Mouse (Mus musculus): ENCODE measurements at regions not wholly inside any gene's neighbourhood (a gene's known extent, or its start where the extent isn't known, plus 50 kb on each side); places are given as distances from the start of the nearest gene placed in this dataset.

DNA sequence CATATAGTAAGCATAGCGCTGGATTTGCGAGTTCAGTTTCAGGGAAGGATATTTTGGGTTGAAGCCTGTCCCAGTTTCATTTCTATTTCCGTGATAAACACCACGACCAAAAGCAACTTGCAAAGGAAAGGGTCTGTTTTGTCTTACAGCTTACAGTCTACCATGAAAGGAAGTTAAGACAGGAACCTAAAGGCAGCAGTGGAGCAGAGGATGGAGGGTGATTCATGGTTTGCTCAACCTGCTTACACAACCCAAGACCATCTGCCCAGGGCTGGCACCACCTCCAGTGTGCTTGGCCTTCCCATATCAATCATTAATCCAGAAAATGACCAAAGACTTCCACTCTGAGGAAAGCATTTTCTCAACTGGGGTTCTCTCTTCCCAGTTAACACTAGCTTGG lies 72.2 kb upstream of the Ccdc71l start:
- no peaks in the 10 kb centered on the region for H3K4me1 ChIP-seq (replicated peaks; ENCODE audit: control insufficient read depth, insufficient read depth)
- H3K4me2 ChIP-seq (replicated peaks; ENCODE audit: low read depth) = no peak overlapping the region
- no peak overlapping the region for H3K9ac ChIP-seq (ENCODE audit: low read length)
- no peaks in the 10 kb centered on the region for H3K36me3 ChIP-seq (ENCODE audit: control insufficient read depth, insufficient read depth, low read length)
- ATAC-seq (ENCODE audit: low FRiP score, low TSS enrichment) (peak; percentile 74), DNase-seq (ENCODE audit: low spot score) (no peak)
- WGBS = 79% methylated on average over 4 of the region's 4 CpGs
- no peaks in the 10 kb centered on the region for H3K27me3 ChIP-seq (ENCODE audit: control insufficient read depth, insufficient read depth, low read length)
- H3K27ac ChIP-seq (replicated peaks) = no peak overlapping the region
- TF ChIP-seq EP300 (optimal IDR thresholded peaks at IDR 0.05) = no peak
- TF ChIP-seq CTCF (IDR thresholded peaks at IDR 0.05; ENCODE audit: low read depth) = no peak
- H3K9me3 ChIP-seq (ENCODE audit: control insufficient read depth, low read length) = no peaks in the 10 kb centered on the region
- H3K4me3 ChIP-seq (ENCODE audit: low read depth, low read length) = no peak overlapping the region

DNA sequence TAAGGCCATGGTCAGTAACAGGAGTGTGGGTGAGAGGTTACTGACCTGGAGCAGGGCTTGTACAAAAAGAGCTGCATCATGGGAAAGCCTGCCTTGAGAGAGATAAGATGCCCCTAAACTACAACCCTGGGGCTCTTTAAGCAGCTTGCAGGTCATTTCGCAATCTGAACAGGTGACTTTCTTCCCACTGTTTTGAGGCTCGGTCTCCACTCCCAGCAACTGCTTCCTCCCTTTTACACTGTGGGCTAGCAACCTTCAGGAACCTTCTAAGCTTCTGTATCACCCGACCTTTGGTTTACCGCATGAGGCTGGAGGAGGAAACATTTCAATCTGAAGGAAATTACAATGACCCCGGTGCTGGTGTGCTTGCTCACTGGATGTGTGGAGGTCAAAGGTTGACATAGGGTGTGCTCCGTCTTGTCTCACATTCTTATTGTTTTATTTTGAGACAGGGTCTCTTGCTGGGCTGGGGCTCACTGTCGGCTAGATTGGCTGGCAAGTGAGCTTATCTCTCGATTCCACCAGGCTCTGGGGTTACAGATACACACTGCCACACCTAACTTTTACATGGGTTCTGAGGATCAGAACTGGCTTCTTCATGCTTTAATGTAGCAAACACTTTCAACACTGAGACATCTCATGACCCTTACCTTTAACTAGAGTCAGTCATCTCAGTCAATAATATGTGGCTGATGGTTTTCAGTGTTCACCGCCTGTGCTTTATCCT lies 71.1 kb upstream of the Ccdc71l start:
- Histone ChIP-seq H3K27me3 (ENCODE audit: control insufficient read depth, insufficient read depth, low read length) (no peaks in the 10 kb centered on the region), H3K4me3 (ENCODE audit: low read depth, low read length) (no peak overlapping the region), H3K4me2 (replicated peaks; ENCODE audit: low read depth) (no peak overlapping the region), H3K36me3 (ENCODE audit: control insufficient read depth, insufficient read depth, low read length) (no peaks in the 10 kb centered on the region), H3K9ac (ENCODE audit: low read length) (no peak overlapping the region), H3K27ac (replicated peaks) (no peak overlapping the region), H3K9me3 (ENCODE audit: control insufficient read depth, low read length) (no peaks in the 10 kb centered on the region), H3K4me1 (replicated peaks; ENCODE audit: control insufficient read depth, insufficient read depth) (no peaks in the 10 kb centered on the region)
- ATAC-seq (ENCODE audit: low FRiP score, low TSS enrichment) (peak; percentile 89), DNase-seq (ENCODE audit: low spot score) (no peak)
- no peak for TF ChIP-seq CTCF (IDR thresholded peaks at IDR 0.05; ENCODE audit: low read depth)
- no peak for TF ChIP-seq EP300 (optimal IDR thresholded peaks at IDR 0.05)
- WGBS = 52% methylated on average over 9 of the region's 9 CpGs

DNA sequence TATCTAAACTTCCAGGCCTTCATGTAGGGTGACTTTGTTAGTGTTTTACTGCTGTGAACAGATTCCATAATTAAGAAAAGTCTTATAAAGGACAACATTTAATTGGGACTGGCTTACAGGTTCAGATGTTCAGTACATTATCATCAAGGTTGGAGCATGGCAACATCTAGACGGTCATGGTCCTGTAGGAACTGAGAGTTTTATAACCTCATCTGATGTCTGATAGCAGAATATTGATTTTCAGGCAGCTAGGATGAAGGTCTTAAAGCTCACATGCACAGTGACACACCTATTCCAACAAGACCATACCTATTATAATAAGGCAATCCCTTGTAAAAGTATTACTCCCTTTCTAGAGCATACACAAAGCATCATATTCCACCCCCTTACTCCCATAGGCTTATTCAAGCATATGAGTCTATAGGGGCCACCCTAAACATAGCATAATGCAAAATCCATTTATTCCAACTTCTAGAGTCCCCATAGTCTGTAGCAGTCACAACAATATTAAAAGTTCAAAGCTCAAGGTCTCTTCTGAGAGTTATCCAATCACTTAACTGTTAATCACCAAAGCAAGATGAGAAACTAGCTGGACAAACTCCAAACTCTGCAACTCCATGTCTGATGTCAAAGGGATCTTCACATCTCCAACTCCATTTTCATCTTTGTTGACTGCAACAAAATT lies 63.3 kb upstream of the Ccdc71l start:
- H3K9me3 ChIP-seq (ENCODE audit: control insufficient read depth, low read length) = no peaks in the 10 kb centered on the region
- H3K9ac ChIP-seq (ENCODE audit: low read length) = no peak overlapping the region
- WGBS = 84% methylated on average over 1 of the region's 1 CpGs
- H3K4me3 ChIP-seq (ENCODE audit: low read depth, low read length) = no peak overlapping the region
- H3K27me3 ChIP-seq (ENCODE audit: control insufficient read depth, insufficient read depth, low read length) = no peaks in the 10 kb centered on the region
- H3K4me1 ChIP-seq (replicated peaks; ENCODE audit: control insufficient read depth, insufficient read depth) = no peaks in the 10 kb centered on the region
- DNase-seq (ENCODE audit: low spot score) = no peak
- H3K4me2 ChIP-seq (replicated peaks; ENCODE audit: low read depth) = no peak overlapping the region
- TF ChIP-seq CTCF (IDR thresholded peaks at IDR 0.05; ENCODE audit: low read depth) = no peak
- TF ChIP-seq EP300 (optimal IDR thresholded peaks at IDR 0.05) = no peak
- no peak overlapping the region for H3K27ac ChIP-seq (replicated peaks)
- no peaks in the 10 kb centered on the region for H3K36me3 ChIP-seq (ENCODE audit: control insufficient read depth, insufficient read depth, low read length)
- no peak for ATAC-seq (ENCODE audit: low FRiP score, low TSS enrichment)
